Mouse (Mus musculus) limb, embryonic 12.5 days (tissue): ENCODE results near the gene Scrn1. TPM values are rescaled to one million over a fixed set of nuclear protein-coding genes. Genes with fewer than 3 reads are reported as not detected.

Experiments
- ATAC-seq: fragments of 200-750 bp; cut with Nextera tagmentation; 2 replicates; pipeline ENCODE4 v1.8.0; 2017; ENCODE audit warnings: low read depth, moderate TSS enrichment; ENCODE audit not compliant: insufficient number of reproducible peaks, insufficient read depth, low FRiP score, low TSS enrichment
- H3K27ac ChIP-seq: fragments of 300-500 bp; sonication (generic); 2 replicates; pipeline ENCODE4 v1.5.1; 2016; ENCODE audit warnings: mild to moderate bottlenecking, moderate library complexity
- H3K27me3 ChIP-seq: fragments of 300-500 bp; sonication (generic); 2 replicates; pipeline ENCODE4 v1.6.1; 2016; ENCODE audit warnings: mild to moderate bottlenecking, moderate library complexity
- H3K36me3 ChIP-seq: fragments of 300-500 bp; sonication (generic); 2 replicates; pipeline ENCODE4 v1.6.1; 2016; ENCODE audit warnings: mild to moderate bottlenecking, moderate library complexity
- H3K4me1 ChIP-seq: fragments of 300-500 bp; sonication (generic); replicated peaks from 2 replicates; pipeline ENCODE4 v1.6.1; 2016
- H3K4me2 ChIP-seq: fragments of 300-500 bp; sonication (generic); 2 replicates; pipeline ENCODE4 v1.6.1; 2016; ENCODE audit warnings: mild to moderate bottlenecking, moderate library complexity
- H3K4me3 ChIP-seq: fragments of 300-500 bp; sonication (generic); replicated peaks from 2 replicates; pipeline ENCODE4 v1.5.1; 2016; ENCODE audit warnings: mild to moderate bottlenecking
- H3K9ac ChIP-seq: fragments of 300-500 bp; sonication (generic); replicated peaks from 2 replicates; pipeline ENCODE4 v1.6.1; 2016; ENCODE audit warnings: mild to moderate bottlenecking, moderate library complexity
- H3K9me3 ChIP-seq: fragments of 300-500 bp; sonication (generic); 2 replicates; pipeline ENCODE4 v1.6.1; 2016; ENCODE audit warnings: mild to moderate bottlenecking, moderate library complexity
- WGBS: fragments of 180-500 bp; shearing (Covaris S2); methylation state at CpG from one replicate; pipeline ENCODE4 v1.1.7; 2016; 5-methylcytosine and 5-hydroxymethylcytosine counted together
- polyA plus RNA-seq: library from polyadenylated mRNA; unstranded; fragments of >200 nt; fragmentation: Nextera tagmentation; extraction: Ambion mirVana; gene quantifications from 2 replicates; pipeline ENCODE4 v1.2.1, GENCODE M21; 2016

Gene Scrn1
- polyA plus RNA-seq, 1 experiment from 2014 or later: 15.0 TPM

- H3K4me3 ChIP-seq: no peak overlapping the region
- no peak overlapping the region for H3K9ac ChIP-seq
- no peaks in the 10 kb centered on the region for H3K27me3 ChIP-seq
- 70% methylated on average over 6 of the region's 7 CpGs for WGBS
- no peak for ATAC-seq
- no peaks in the 10 kb centered on the region for H3K9me3 ChIP-seq
- no peak overlapping the region for H3K27ac ChIP-seq
- H3K4me1 ChIP-seq: peaks cover 21% of the 10 kb centered on the region
- no peaks in the 10 kb centered on the region for H3K36me3 ChIP-seq
- no peak overlapping the region for H3K4me2 ChIP-seq
Measured at GRCm38 (mm10) chr6:54550801-54551323, 15.4 kb downstream of the Scrn1 start.

- no peak for ATAC-seq
- peaks cover 24% of the 10 kb centered on the region for H3K4me1 ChIP-seq
Measured at GRCm38 (mm10) chr6:54549311-54549710, 17.0 kb downstream of the Scrn1 start.

GRCm38 (mm10) chr6:54548314-54549019 is 17.8 kb downstream of the Scrn1 start:
- H3K27ac ChIP-seq: no peak overlapping the region
- H3K9me3 ChIP-seq: no peaks in the 10 kb centered on the region
- H3K36me3 ChIP-seq: no peaks in the 10 kb centered on the region
- WGBS: 73% methylated on average over 13 of the region's 13 CpGs
- no peak for ATAC-seq
- no peak overlapping the region for H3K4me3 ChIP-seq
- peaks cover 18% of the 10 kb centered on the region for H3K4me1 ChIP-seq
- H3K4me2 ChIP-seq: no peak overlapping the region
- no peaks in the 10 kb centered on the region for H3K27me3 ChIP-seq
- no peak overlapping the region for H3K9ac ChIP-seq

More at GRCm38 (mm10) chr6:54549311-54549710, 17.0 kb downstream of the Scrn1 start:
- H3K4me3 ChIP-seq: no peak overlapping the region
- H3K4me2 ChIP-seq: no peak overlapping the region
- no peaks in the 10 kb centered on the region for H3K36me3 ChIP-seq
- no peak overlapping the region for H3K27ac ChIP-seq
- 45% methylated on average over 4 of the region's 4 CpGs for WGBS
- no peaks in the 10 kb centered on the region for H3K9me3 ChIP-seq
- no peaks in the 10 kb centered on the region for H3K27me3 ChIP-seq
- H3K9ac ChIP-seq: no peak overlapping the region

GRCm38 (mm10) chr6:54543646-54544045 is 22.6 kb downstream of the Scrn1 start:
- Histone ChIP-seq H3K9ac (no peak overlapping the region), H3K27ac (no peak overlapping the region), H3K27me3 (no peaks in the 10 kb centered on the region), H3K4me3 (no peak overlapping the region), H3K4me2 (no peak overlapping the region), H3K9me3 (no peaks in the 10 kb centered on the region), H3K4me1 (peaks cover 11% of the 10 kb centered on the region), H3K36me3 (no peaks in the 10 kb centered on the region)
- WGBS: 84% methylated on average over 2 of the region's 2 CpGs
- no peak for ATAC-seq

GRCm38 (mm10) chr6:54542836-54543235 is 23.5 kb downstream of the Scrn1 start:
- H3K27me3 ChIP-seq: no peaks in the 10 kb centered on the region
- WGBS: 81% methylated on average over 7 of the region's 7 CpGs
- peaks cover 11% of the 10 kb centered on the region for H3K4me1 ChIP-seq
- no peaks in the 10 kb centered on the region for H3K36me3 ChIP-seq
- no peak overlapping the region for H3K4me3 ChIP-seq
- no peak overlapping the region for H3K4me2 ChIP-seq
- no peak for ATAC-seq
- H3K9ac ChIP-seq: no peak overlapping the region
- H3K27ac ChIP-seq: no peak overlapping the region
- H3K9me3 ChIP-seq: no peaks in the 10 kb centered on the region

GRCm38 (mm10) chr6:54540252-54540887 is 25.9 kb downstream of the Scrn1 start:
- no peaks in the 10 kb centered on the region for H3K9me3 ChIP-seq
- no peaks in the 10 kb centered on the region for H3K27me3 ChIP-seq
- no peak overlapping the region for H3K4me3 ChIP-seq
- 66% methylated on average over 9 of the region's 9 CpGs for WGBS
- no peaks in the 10 kb centered on the region for H3K36me3 ChIP-seq
- H3K4me1 ChIP-seq: peaks cover 4% of the 10 kb centered on the region
- no peak for ATAC-seq
- H3K27ac ChIP-seq: no peak overlapping the region
- H3K9ac ChIP-seq: no peak overlapping the region
- no peak overlapping the region for H3K4me2 ChIP-seq

GRCm38 (mm10) chr6:54539396-54539795 is 26.9 kb downstream of the Scrn1 start:
- Histone ChIP-seq H3K27me3 (no peaks in the 10 kb centered on the region), H3K9me3 (no peaks in the 10 kb centered on the region), H3K4me1 (0 out of 2 replicates have a peak, but pooled peaks cover 3% of the 10 kb centered on the region), H3K36me3 (no peaks in the 10 kb centered on the region), H3K9ac (no peak overlapping the region), H3K4me3 (no peak overlapping the region), H3K27ac (no peak overlapping the region), H3K4me2 (no peak overlapping the region)
- ATAC-seq: no peak
- WGBS: 89% methylated on average over 7 of the region's 7 CpGs

- H3K4me1 ChIP-seq: 0 out of 2 replicates have a peak, but pooled peaks cover 3% of the 10 kb centered on the region
- H3K4me2 ChIP-seq: no peak overlapping the region
- no peak overlapping the region for H3K9ac ChIP-seq
- no peak overlapping the region for H3K4me3 ChIP-seq
- H3K9me3 ChIP-seq: no peaks in the 10 kb centered on the region
- no peaks in the 10 kb centered on the region for H3K27me3 ChIP-seq
- H3K36me3 ChIP-seq: no peaks in the 10 kb centered on the region
- WGBS: 33% methylated on average over 3 of the region's 3 CpGs
- no peak for ATAC-seq
- H3K27ac ChIP-seq: no peak overlapping the region
Measured at GRCm38 (mm10) chr6:54538773-54539173, 27.5 kb downstream of the Scrn1 start.

GRCm38 (mm10) chr6:54537053-54537452 is 29.2 kb downstream of the Scrn1 start:
- Histone ChIP-seq H3K4me2 (no peak overlapping the region), H3K4me1 (0 out of 2 replicates have a peak, but pooled peaks cover 3% of the 10 kb centered on the region), H3K9me3 (no peaks in the 10 kb centered on the region), H3K27ac (no peak overlapping the region), H3K4me3 (no peak overlapping the region), H3K9ac (no peak overlapping the region), H3K27me3 (no peaks in the 10 kb centered on the region), H3K36me3 (no peaks in the 10 kb centered on the region)
- WGBS: 74% methylated on average over 7 of the region's 7 CpGs
- no peak for ATAC-seq

GRCm38 (mm10) chr6:54535485-54535884 is 30.8 kb downstream of the Scrn1 start:
- H3K9me3 ChIP-seq: no peaks in the 10 kb centered on the region
- H3K4me2 ChIP-seq: no peak overlapping the region
- peaks cover 8% of the 10 kb centered on the region for H3K4me1 ChIP-seq
- no peaks in the 10 kb centered on the region for H3K27me3 ChIP-seq
- 93% methylated on average over 4 of the region's 4 CpGs for WGBS
- H3K9ac ChIP-seq: no peak overlapping the region
- no peak overlapping the region for H3K27ac ChIP-seq
- no peak for ATAC-seq
- H3K4me3 ChIP-seq: no peak overlapping the region
- H3K36me3 ChIP-seq: no peaks in the 10 kb centered on the region

GRCm38 (mm10) chr6:54531048-54531481 is 35.2 kb downstream of the Scrn1 start:
- no peak overlapping the region for H3K9ac ChIP-seq
- no peak overlapping the region for H3K4me2 ChIP-seq
- no peak for ATAC-seq
- 68% methylated on average over 8 of the region's 8 CpGs for WGBS
- no peaks in the 10 kb centered on the region; the same call in 1 of the 2 replicates for H3K27me3 ChIP-seq
- no peak overlapping the region for H3K4me3 ChIP-seq
- no peaks in the 10 kb centered on the region for H3K36me3 ChIP-seq
- H3K4me1 ChIP-seq: peaks cover 8% of the 10 kb centered on the region
- H3K27ac ChIP-seq: no peak overlapping the region
- H3K9me3 ChIP-seq: no peaks in the 10 kb centered on the region
